Mouse (Mus musculus) heart, embryonic 12.5 days (tissue): ENCODE measurements at regions not wholly inside any gene's neighbourhood (a gene's known extent, or its start where the extent isn't known, plus 50 kb on each side); places are given as distances from the start of the nearest gene placed in this dataset.
"Not testable (repeated sequence)": the region's sequence is repeated elsewhere in the genome, so short reads cannot be mapped to it uniquely, and the experiment has no call there.

Experiments used
- ATAC-seq: fragments of 200-750 bp; cut with Nextera tagmentation; 2 replicates; pipeline ENCODE4 v1.8.0; 2017; ENCODE audit warnings: moderate TSS enrichment, moderate library complexity; ENCODE audit not compliant: insufficient number of reproducible peaks, low FRiP score
- H3K27ac ChIP-seq: fragments of 300-500 bp; sonication (generic); 2 replicates; pipeline ENCODE4 v1.5.1; 2016; ENCODE audit warnings: mild to moderate bottlenecking, moderate library complexity; ENCODE audit not compliant: poor library complexity, severe bottlenecking
- H3K27me3 ChIP-seq: fragments of 300-500 bp; sonication (generic); replicated peaks from 2 replicates; pipeline ENCODE4 v1.6.1; 2016; ENCODE audit warnings: mild to moderate bottlenecking, moderate library complexity
- H3K36me3 ChIP-seq: fragments of 300-500 bp; sonication (generic); 2 replicates; pipeline ENCODE4 v1.6.1; 2016; ENCODE audit warnings: mild to moderate bottlenecking, moderate library complexity
- H3K4me1 ChIP-seq: fragments of 300-500 bp; sonication (generic); replicated peaks from 2 replicates; pipeline ENCODE4 v1.6.1; 2016; ENCODE audit warnings: mild to moderate bottlenecking
- H3K4me2 ChIP-seq: fragments of 300-500 bp; sonication (generic); 2 replicates; pipeline ENCODE4 v1.6.1; 2016; ENCODE audit warnings: mild to moderate bottlenecking, moderate library complexity
- H3K4me3 ChIP-seq: fragments of 300-500 bp; sonication (generic); 2 replicates; pipeline ENCODE4 v1.5.1; 2016; ENCODE audit warnings: mild to moderate bottlenecking
- H3K9ac ChIP-seq: fragments of 300-500 bp; sonication (generic); 2 replicates; pipeline ENCODE4 v1.6.1; 2016; ENCODE audit warnings: mild to moderate bottlenecking, moderate library complexity
- H3K9me3 ChIP-seq: fragments of 300-500 bp; sonication (generic); replicated peaks from 2 replicates; pipeline ENCODE4 v1.6.1; 2016; ENCODE audit warnings: mild to moderate bottlenecking, moderate library complexity
- WGBS: fragments of 180-500 bp; shearing (Covaris S2); methylation state at CpG from one replicate; pipeline ENCODE4 v1.1.7; 2016; 5-methylcytosine and 5-hydroxymethylcytosine counted together

GRCm38 (mm10) chr7:39596403-39596802, 78.8 kb downstream of the Zfp619 start:
- Histone ChIP-seq H3K4me1 (no peaks in the 10 kb centered on the region), H3K4me3 (no peak overlapping the region), H3K9me3 (no peaks in the 10 kb centered on the region), H3K36me3 (no peaks in the 10 kb centered on the region), H3K27me3 (no peaks in the 10 kb centered on the region), H3K4me2 (no peak overlapping the region), H3K27ac (no peak overlapping the region), H3K9ac (no peak overlapping the region)
- ATAC-seq: no peak

GRCm38 (mm10) chr7:39613767-39614166, 96.2 kb downstream of the Zfp619 start:
- H3K27ac ChIP-seq: no peak overlapping the region
- H3K4me3 ChIP-seq: no peak overlapping the region
- no peaks in the 10 kb centered on the region; the same call in 1 of the 2 replicates for H3K9me3 ChIP-seq
- H3K36me3 ChIP-seq: no peaks in the 10 kb centered on the region
- H3K4me1 ChIP-seq: no peaks in the 10 kb centered on the region
- WGBS: 75% methylated on average over 4 of the region's 4 CpGs
- H3K4me2 ChIP-seq: no peak overlapping the region
- H3K9ac ChIP-seq: no peak overlapping the region
- no peak for ATAC-seq
- H3K27me3 ChIP-seq: no peaks in the 10 kb centered on the region

- ATAC-seq: no peak
Measured at GRCm38 (mm10) chr7:39615092-39615491, 97.5 kb downstream of the Zfp619 start.

GRCm38 (mm10) chr7:39621796-39622195, 104.2 kb downstream of the Zfp619 start:
- Histone ChIP-seq H3K27ac (no peak overlapping the region), H3K4me2 (no peak overlapping the region), H3K4me3 (no peak overlapping the region), H3K27me3 (no peaks in the 10 kb centered on the region), H3K36me3 (no peaks in the 10 kb centered on the region), H3K9me3 (peaks cover 5% of the 10 kb centered on the region; the same call in 1 of the 2 replicates), H3K9ac (no peak overlapping the region), H3K4me1 (no peaks in the 10 kb centered on the region)
- WGBS: 60% methylated on average over 2 of the region's 2 CpGs
- ATAC-seq: no peak

More at GRCm38 (mm10) chr7:39615092-39615491, 97.5 kb downstream of the Zfp619 start:
- no peak overlapping the region for H3K4me3 ChIP-seq
- H3K27me3 ChIP-seq: no peaks in the 10 kb centered on the region
- H3K36me3 ChIP-seq: no peaks in the 10 kb centered on the region
- WGBS: 74% methylated on average over 2 of the region's 2 CpGs
- H3K4me1 ChIP-seq: no peaks in the 10 kb centered on the region
- no peak overlapping the region for H3K4me2 ChIP-seq
- no peak overlapping the region for H3K27ac ChIP-seq
- no peaks in the 10 kb centered on the region for H3K9me3 ChIP-seq
- H3K9ac ChIP-seq: no peak overlapping the region

- Histone ChIP-seq H3K4me2 (no peak overlapping the region), H3K9me3 (no peaks in the 10 kb centered on the region), H3K9ac (no peak overlapping the region), H3K27me3 (no peaks in the 10 kb centered on the region), H3K4me3 (no peak overlapping the region), H3K36me3 (no peaks in the 10 kb centered on the region), H3K27ac (peak overlapping the region; percentile 6; the same call in 1 of the 2 replicates), H3K4me1 (no peaks in the 10 kb centered on the region)
- WGBS: 31% methylated on average over 3 of the region's 3 CpGs
- ATAC-seq: peak; percentile 77
Measured at GRCm38 (mm10) chr7:39632836-39633235, 115.3 kb downstream of the Zfp619 start.

- H3K9me3 ChIP-seq: no peaks in the 10 kb centered on the region
- H3K9ac ChIP-seq: no peak overlapping the region
- no peak overlapping the region for H3K27ac ChIP-seq
- no peaks in the 10 kb centered on the region for H3K4me1 ChIP-seq
- no peaks in the 10 kb centered on the region for H3K27me3 ChIP-seq
- no peaks in the 10 kb centered on the region for H3K36me3 ChIP-seq
- WGBS: 84% methylated on average over 4 of the region's 4 CpGs
- H3K4me2 ChIP-seq: no peak overlapping the region
- ATAC-seq: no peak
- no peak overlapping the region for H3K4me3 ChIP-seq
Measured at GRCm38 (mm10) chr7:39642333-39642732, 124.8 kb downstream of the Zfp619 start.

- no peaks in the 10 kb centered on the region for H3K4me1 ChIP-seq
- WGBS: 53% methylated on average over 1 of the region's 1 CpGs
- H3K27me3 ChIP-seq: no peaks in the 10 kb centered on the region
- H3K9ac ChIP-seq: no peak overlapping the region
- no peak overlapping the region for H3K4me3 ChIP-seq
- H3K9me3 ChIP-seq: no peaks in the 10 kb centered on the region
- no peak overlapping the region for H3K4me2 ChIP-seq
- H3K36me3 ChIP-seq: no peaks in the 10 kb centered on the region
- no peak overlapping the region for H3K27ac ChIP-seq
- no peak for ATAC-seq
Measured at GRCm38 (mm10) chr7:39643323-39643722, 125.8 kb downstream of the Zfp619 start.

- Histone ChIP-seq H3K4me3 (no peak overlapping the region), H3K4me1 (no peaks in the 10 kb centered on the region), H3K36me3 (no peaks in the 10 kb centered on the region), H3K27me3 (no peaks in the 10 kb centered on the region), H3K9ac (no peak overlapping the region), H3K9me3 (no peaks in the 10 kb centered on the region), H3K27ac (no peak overlapping the region), H3K4me2 (no peak overlapping the region)
- ATAC-seq: no peak
- 54% methylated on average over 6 of the region's 6 CpGs for WGBS
Measured at GRCm38 (mm10) chr7:39650483-39651102, 133.0 kb downstream of the Zfp619 start.

- 17% methylated on average over 4 of the region's 4 CpGs for WGBS
- H3K27ac ChIP-seq: no peak overlapping the region
- H3K4me1 ChIP-seq: 0 out of 2 replicates have a peak, but pooled peaks cover 5% of the 10 kb centered on the region
- H3K4me2 ChIP-seq: peak overlapping the region; percentile 24; the same call in 1 of the 2 replicates
- peak; percentile 53; the same call in 1 of the 2 replicates for ATAC-seq
- H3K9me3 ChIP-seq: no peaks in the 10 kb centered on the region
- H3K36me3 ChIP-seq: no peaks in the 10 kb centered on the region
- no peak overlapping the region for H3K9ac ChIP-seq
- H3K4me3 ChIP-seq: no peak overlapping the region
- H3K27me3 ChIP-seq: no peaks in the 10 kb centered on the region
Measured at GRCm38 (mm10) chr7:39654563-39655286, 137.2 kb downstream of the Zfp619 start.

- H3K4me1 ChIP-seq, H3K27me3 ChIP-seq, H3K9me3 ChIP-seq, H3K36me3 ChIP-seq: not testable (repeated sequence)
- peak; percentile 49; the same call in 1 of the 2 replicates for ATAC-seq
- peak overlapping the region; percentile 71 for H3K9ac ChIP-seq
- peak overlapping the region; percentile 55 for H3K4me3 ChIP-seq
- H3K27ac ChIP-seq: 0 out of 2 replicates have a peak overlapping the region, but pooled peaks have one; percentile 70
- 15% methylated on average over 23 of the region's 23 CpGs for WGBS
- peak overlapping the region; percentile 72 for H3K4me2 ChIP-seq
Measured at GRCm38 (mm10) chr7:39655287-39655652, 137.7 kb downstream of the Zfp619 start.

GRCm38 (mm10) chr7:39655709-39656397, 138.3 kb downstream of the Zfp619 start:
- peak overlapping the region; percentile 55 for H3K4me3 ChIP-seq
- no peaks in the 10 kb centered on the region for H3K9me3 ChIP-seq
- H3K4me1 ChIP-seq: 0 out of 2 replicates have a peak, but pooled peaks cover 5% of the 10 kb centered on the region
- peak overlapping the region; percentile 70; the same call in 1 of the 2 replicates for H3K27ac ChIP-seq
- no peaks in the 10 kb centered on the region for H3K36me3 ChIP-seq
- peak overlapping the region; percentile 72 for H3K4me2 ChIP-seq
- ATAC-seq: 0 out of 2 replicates have a peak, but pooled peaks have one; percentile 24
- WGBS: 28% methylated on average over 13 of the region's 13 CpGs
- H3K27me3 ChIP-seq: no peaks in the 10 kb centered on the region
- H3K9ac ChIP-seq: peak overlapping the region; percentile 71
